Mouse (Mus musculus): ENCODE measurements around the gene Wdr78.

DNA sequence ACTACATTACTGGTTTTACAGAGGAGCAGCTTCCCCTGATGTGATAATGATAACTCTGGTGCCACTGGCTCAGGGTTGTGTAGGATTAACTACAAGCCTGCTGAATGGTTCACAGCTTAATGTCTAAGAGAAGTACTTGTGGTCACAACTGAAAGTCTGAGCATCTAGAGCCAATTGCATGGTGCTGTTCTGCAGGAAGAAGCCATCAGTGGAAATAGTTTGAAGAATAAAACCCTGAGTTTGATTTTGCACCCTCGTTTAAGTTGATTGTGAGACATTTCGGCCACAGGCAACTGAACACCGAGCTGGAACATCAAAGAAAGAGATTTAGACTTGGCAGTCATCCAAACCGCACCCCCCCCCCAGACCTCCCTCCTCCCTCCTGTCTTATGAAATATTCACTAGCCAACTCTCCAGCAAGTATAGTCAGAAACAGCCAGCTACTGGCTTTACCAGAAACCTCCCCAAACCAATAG, 107.4 kb downstream of the Wdr78 start:
- TF ChIP-seq CTCF (IDR thresholded peaks at IDR 0.05; ENCODE audit: borderline replicate concordance, insufficient read depth, low read depth, low read length) (no peak), POLR2A (IDR thresholded peaks at IDR 0.05; ENCODE audit: borderline replicate concordance, insufficient read depth, low read length) (no peak)

Data from cerebellum, adult 2 months (tissue).